Mouse (Mus musculus): ENCODE results near the gene Stat2. TPM values are rescaled to one million over a fixed set of nuclear protein-coding genes. Genes with fewer than 3 reads are reported as not detected.
"Not testable (repeated sequence)": the region's sequence is repeated elsewhere in the genome, so short reads cannot be mapped to it uniquely, and the experiment has no call there.

The Stat2 gene
- total RNA-seq, 2 experiments from 2014 or later: 10.5 to 11.2 TPM

DNA sequence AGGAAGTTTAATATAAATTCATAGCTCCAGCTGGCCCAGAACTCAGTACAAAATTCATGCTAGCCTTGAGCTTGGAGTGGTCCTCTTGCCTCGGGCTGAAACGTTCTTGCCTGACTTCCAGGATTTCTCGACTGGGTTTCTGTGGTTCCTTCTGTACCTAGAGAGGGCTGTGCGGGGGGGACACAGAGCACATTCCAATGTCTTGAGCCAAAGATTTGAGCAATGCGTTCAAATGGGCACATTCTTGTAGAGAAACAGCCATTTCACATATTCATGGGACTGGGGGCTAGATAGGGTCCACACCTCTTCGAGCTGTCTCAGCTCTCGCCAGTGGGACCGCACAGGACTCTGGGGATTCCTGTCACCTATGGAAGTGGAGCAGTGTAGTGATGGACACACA lies 14.4 kb upstream of the Stat2 start:
- intact Hi-C loops (cut with DNase I): no loop called here

DNA sequence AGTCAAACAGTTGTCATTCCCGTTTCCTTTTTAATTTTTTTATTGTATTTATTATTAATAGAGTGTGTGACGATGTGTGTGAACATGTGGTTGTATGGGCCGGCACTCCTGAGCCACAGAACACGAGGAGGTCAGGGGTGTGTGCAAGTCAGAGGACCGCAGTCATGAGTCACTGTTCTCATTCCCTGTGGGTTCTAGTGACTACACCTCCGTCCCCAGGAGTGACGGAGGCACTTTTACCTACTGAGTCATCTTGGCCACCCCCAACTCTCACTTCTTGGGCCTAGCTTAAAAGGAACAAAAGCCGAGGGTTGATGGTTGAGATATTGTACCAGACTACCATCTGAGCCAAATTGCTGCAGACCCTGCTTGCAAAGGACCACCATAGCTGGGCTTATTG lies 14.0 kb upstream of the Stat2 start:
- intact Hi-C loops (cut with DNase I): no loop called here

More for the DNA sequence above, 14.4 kb upstream of the Stat2 start:
- no peak for DNase-seq

DNA sequence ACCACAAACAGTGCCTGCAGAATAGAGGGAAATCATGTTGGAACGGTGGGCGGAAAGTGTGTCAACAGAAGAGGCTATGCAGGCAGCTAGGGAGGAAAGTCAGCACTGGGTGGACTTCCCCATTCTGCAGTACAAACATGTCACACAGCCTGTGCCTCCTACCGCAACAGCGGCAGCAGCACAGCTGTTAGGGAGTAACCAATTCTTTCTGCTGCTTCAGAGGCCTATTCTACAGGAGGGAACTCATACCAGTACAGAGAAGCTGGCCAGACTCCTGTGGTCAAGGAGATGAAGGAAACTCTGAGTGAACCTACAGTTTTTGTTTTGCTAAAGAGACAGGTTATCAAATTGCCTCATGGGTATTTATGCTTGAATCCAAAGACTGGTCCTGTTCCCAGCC lies 11.4 kb upstream of the Stat2 start:
- DNase-seq: no peak
- intact Hi-C loops (cut with DNase I): no loop called here

More for the DNA sequence above, 14.0 kb upstream of the Stat2 start:
- no peak for DNase-seq

DNA sequence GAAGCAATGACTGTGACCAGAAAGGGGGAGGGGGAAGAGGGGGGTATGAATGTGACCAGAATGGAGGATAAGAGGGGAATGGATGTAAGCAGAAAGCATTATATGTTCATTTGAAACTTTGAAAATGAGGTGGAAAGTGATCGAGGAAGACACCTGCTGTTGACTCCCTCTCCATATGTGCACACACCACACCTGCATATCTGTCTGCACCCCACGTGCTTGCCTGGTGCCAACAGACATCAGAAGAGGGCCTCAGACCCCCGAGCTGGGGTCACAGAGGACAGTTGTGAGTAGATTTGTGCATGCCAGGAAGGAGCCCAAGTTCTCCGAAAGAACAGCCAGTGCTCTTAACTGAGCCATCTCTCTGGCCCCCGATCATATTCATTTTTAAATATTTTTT lies 10.4 kb upstream of the Stat2 start:
- no peak for DNase-seq
- intact Hi-C loops (cut with DNase I): no loop called here

DNA sequence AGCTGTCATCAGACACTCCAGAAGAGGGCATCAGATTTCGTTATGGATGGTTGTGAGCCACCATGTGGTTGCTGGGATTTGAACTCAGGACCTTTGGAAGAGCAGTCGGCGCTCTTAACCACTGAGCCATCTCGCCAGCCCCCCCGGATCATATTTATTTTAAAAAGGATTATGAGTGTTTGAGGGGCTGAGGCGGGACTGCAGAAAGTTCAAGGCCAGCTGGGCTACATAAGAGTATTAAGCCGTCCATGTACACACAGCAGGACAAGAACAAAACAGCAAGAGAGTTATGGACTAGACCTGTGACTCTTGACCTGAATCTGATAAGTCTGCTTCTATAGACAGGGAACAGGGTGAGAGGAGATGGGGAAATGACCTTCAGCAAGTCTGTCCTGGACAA lies 10.0 kb upstream of the Stat2 start:
- DNase-seq; intact Hi-C loops (cut with DNase I): not testable (repeated sequence)

DNA sequence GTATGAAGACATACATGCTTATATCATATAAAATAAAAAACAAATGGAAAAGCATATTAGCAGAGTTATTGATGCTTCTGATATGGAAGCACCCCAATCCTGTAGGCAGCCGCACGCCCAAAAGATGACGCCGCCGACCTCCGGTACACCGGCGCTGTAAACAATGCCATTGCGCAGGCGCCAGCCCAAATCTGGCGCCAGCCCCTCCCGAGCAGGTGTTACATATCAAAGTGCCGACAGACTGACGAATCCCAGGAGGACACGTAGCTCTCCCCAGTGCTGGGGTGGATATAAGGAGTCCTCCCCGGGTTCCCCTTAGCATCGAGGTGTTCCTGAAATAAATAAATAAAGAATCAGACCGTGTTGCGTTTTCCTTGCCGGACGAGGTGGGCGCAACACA lies 8.1 kb upstream of the Stat2 start:
- intact Hi-C loops (cut with DNase I): no loop called here
- DNase-seq: peak; percentile 34 to 38

DNA sequence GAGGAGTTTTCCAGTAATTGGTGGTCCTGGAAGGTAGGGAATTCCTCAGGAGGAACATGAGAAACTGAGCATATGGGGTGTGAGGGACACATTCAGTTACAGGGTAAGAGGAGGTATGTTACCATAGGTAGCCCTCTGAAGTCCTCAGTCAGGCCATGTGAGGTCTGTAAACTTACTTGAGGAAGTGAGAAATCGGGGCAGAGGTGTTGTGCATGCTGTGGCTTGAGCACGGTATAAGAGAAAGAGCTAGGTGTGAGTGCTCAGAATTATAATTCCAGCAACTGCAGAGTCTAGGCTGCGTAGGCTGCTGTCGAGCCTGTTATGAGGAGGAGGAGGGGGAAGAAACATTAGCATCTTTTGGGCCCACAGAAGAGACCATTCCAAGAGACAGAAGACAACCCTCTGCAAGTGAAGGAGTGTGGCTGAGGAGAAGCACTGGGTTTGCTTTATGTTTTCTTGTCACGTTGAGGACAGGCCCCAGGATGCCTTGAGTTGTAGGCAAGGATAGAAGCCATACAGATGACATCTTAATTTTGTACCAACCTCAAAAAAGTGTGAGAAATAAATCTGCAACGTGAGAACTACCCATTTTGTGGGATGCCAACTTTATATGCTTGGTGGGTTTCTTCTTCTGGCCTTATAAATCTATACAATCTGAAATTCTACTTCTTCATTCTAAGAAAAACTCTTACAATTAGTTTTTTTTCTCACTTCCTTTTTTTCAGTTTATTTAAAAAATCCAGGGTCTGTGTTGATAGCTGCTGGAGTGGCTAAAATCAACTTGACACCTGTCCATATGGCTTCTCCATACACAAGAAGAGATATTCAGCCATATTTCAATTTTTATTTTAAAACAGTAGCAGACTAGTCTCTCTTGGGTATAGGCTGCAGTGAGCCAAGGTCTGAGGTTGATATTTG lies 6.7 kb upstream of the Stat2 start:
- no peak for DNase-seq
- intact Hi-C loops (cut with DNase I): no loop called here

DNA sequence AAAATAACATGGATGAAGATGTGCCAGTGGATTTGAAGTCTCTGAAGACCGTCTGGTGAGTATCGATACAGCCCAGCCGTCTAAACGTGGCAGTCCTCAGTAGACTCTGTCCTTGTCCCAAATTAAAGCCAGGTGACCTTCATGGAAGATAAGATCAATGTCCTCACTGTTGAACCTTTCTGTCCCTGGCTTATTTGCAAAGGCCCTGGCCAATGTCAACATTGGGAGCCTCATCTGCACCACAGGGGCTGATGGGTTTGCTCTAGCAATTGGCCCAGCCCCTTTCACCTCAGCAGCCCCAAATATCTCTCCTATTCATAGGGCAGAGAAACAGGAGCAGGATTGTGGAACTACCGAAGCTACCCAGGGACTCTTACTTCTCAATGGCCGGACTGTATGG lies 2.0 kb upstream of the Stat2 start, which contains the start of gene Apof:
Gene Apof, plus strand, starts transcription at position 301 of the 400 bp plus-strand sequence.
- intact Hi-C loops (cut with DNase I): no loop called here
- no peak for DNase-seq

DNA sequence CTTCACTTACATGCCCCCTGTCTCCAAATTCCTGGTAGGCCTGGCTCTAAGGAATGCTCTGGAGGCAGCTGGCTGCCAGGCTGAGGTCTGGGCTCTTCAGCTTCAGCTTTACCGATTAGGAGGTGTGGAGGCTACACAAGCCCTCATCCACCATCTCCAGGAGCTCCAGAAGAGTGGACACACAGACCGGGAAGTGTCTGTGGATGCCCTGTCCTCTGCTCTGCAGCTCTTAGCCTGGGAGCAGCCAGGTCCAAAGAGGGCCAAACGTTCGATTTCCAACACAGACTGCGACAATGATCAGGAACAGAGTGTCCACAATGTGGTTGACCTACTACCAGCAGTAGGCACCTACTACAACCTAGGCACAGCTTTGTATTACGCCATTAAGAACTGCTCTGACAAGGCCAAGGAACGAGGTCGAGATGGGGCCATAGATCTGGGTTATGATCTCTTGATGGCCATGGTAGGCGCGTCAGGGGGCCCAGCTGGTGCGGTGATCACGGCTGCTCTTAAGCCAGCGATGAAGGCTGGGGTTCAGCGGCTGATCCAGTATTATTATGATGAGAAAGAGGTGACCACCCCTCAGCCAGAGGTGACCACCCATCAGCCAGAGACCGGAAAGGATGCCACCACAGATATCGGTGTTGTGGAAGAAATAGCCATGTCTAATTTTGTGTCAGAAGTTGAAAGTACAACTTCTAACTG lies 1.0 kb upstream of the Stat2 start:
- intact Hi-C loops (cut with DNase I): no loop called here
- no peak for DNase-seq

DNA sequence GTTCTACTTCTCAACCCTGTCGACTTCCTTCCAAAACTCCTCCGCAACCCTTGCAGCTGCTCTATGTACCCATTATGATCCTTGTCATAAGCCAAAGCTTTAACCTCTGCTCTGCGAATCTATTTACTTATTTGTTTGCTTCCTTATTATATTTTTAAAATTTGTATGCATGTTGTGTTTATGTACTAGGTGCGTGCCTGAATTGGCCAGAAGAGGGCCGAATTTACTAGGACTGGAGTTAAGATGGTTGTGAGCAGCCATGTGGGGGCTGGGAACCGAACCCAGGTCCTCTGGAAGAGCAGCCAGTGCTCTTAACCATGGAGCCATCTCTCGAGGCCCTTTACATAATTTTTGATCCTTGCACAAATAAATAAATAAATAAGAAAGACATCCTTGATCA lies 507 bp downstream of the Stat2 start:
- DNase-seq: no peak
- intact Hi-C loops (cut with DNase I): no loop called here

DNA sequence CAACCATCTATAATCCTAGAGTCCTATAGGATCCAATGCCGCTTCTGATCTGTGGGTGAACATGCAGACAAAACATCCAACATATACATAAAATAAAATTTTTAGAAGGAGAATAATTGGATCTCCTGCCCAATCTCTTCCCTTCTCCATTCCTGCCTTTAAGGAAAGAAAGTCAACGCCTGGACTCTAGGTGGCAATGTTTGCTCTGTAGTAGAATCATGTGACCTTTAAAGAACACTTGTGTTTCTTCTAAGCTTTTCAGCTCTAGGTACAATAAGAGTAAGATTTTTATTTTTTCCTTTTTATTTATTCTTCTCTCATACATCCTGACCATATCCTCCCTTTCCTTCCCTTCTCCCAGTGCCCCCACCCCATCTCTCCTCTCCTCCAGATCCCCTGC lies 1.5 kb downstream of the Stat2 start:
- intact Hi-C loops (cut with DNase I): no loop called here
- no peak for DNase-seq

DNA sequence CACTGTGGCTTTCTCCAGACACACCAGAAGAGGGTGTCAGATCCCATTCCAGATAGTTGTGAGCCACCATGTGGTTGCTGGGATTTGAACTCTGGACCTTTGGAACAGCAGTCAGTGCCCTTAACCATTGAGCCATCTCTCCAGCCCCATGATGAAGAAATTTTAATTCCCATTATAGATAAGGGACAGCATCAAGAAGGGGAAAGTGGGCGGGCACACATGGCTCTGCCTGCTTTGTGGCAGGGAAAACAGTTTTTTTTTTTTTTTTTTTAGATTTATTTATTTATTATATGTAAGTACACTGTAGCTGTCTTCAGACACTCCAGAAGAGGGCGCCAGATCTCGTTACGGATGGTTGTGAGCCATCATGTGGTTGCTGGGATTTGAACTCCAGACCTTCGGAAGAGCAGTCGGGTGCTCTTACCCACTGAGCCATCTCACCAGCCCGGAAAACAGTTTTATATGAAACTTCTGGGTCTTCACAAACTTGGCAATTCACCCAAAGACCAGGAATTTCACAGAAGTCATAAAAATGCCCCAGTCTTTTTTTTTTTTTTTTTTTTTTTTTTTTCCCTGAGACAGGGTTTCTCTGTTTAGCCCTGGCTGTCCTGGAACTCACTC lies 2.6 kb downstream of the Stat2 start:
- intact Hi-C loops (cut with DNase I); DNase-seq: not testable (repeated sequence)

DNA sequence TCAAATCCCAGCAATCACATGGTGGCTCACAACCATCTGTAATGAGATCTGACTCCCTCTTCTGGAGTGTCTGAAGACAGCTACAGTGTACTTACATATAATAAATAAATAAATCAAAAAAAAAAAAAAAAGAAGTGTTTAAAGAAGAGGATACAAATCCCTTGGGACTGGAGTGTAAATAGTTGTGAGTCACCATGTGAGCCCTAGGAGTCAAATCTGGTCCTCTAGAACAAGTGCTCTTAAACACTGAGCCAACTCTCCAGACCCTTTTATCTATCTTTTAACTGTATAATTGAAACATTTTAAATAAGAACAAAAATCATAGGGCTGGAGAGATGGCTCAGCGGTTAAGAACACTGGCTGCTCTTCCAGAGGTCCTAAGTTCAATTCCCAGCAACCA lies 5.0 kb downstream of the Stat2 start:
- intact Hi-C loops (cut with DNase I); DNase-seq: not testable (repeated sequence)

DNA sequence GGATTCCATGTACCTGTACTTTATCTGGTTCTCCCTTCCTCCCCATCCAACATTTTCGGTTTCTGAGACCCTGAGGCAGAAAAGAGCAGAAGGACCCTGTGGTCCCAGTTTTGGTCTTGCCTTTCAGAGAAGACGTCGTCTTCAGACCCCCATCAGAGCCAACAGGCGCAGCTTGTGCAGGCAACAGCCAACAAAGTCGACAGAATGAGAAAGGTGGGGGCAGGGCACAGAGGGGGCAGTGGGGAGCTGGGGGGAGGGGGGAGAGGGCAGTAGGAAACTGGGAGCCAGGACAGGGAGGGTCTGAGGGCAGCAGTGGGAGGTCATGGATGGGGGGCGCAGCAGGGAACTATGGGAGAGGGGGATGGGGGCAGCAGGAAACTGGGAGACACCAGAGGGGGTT lies 7.8 kb downstream of the Stat2 start:
- intact Hi-C loops (cut with DNase I): no loop called here

DNA sequence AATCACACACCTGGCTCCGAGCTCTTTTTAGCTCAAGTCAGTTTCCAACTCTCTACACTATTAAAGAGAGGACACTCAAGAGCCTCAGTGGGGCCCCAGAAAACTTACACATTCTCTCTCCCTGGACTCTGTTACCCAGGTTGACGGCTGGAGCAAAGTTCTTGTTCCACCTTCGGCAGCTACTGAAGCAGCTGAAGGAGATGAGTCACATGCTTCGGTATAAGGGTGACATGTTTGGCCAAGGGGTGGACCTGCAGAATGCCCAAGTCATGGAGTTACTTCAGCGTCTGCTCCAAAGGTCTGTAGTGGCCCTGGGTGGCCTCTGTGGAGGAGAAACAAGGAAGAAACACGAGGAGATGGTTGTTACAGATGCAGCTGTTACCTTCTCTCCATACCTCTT lies 10.6 kb downstream of the Stat2 start:
- no peak for DNase-seq
- intact Hi-C loops (cut with DNase I): no loop called here

More for the DNA sequence above, 7.8 kb downstream of the Stat2 start:
- no peak for DNase-seq

DNA sequence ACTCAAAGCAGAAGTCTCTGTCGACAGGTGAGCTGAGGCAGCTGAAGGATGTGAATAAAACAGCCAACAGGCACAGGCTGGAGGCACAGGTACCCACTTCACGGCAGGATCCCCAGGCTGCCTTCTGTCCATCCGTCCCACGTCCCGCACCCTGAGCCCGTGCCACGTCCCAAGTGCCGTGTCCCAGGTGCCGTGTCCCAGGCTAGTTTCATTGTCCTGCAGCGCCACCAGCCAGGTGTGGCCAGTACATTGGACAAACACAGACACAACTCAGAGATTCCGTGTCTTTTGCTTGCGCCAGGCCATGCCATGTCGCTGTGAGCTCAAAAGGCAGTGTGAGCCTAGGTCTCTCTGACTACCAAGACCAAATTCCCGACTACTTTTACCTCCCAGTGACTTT lies 11.3 kb downstream of the Stat2 start:
- intact Hi-C loops (cut with DNase I): no loop called here
- DNase-seq: no peak

DNA sequence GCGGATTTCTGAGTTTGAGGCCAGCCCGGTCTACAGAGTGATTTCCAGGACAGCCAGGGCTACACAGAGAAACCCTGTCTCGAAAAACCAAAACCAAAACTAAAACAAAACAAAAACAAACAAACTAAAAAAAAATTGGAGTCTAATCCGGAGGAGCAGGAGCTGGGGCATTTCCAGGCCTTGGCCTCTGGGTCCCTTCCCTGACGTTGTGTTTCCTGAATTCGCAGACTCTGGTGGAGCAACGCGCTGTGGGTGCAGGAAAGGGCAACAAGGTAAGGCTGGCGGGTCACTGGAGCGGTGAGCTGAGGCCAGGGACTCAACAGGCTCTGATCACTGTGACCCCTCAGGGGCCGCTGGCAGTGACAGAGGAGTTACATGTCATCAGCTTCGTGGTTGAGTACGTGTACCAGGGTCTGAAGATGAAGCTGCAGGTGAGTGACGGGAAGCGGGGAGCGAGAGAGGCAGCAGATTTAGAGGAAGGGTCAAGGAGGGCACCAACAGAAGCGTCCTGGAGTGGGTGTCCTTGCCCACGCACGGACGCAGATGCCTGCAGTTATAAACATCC lies 12.6 kb downstream of the Stat2 start:
- no peak for DNase-seq
- intact Hi-C loops (cut with DNase I): no loop called here

DNA sequence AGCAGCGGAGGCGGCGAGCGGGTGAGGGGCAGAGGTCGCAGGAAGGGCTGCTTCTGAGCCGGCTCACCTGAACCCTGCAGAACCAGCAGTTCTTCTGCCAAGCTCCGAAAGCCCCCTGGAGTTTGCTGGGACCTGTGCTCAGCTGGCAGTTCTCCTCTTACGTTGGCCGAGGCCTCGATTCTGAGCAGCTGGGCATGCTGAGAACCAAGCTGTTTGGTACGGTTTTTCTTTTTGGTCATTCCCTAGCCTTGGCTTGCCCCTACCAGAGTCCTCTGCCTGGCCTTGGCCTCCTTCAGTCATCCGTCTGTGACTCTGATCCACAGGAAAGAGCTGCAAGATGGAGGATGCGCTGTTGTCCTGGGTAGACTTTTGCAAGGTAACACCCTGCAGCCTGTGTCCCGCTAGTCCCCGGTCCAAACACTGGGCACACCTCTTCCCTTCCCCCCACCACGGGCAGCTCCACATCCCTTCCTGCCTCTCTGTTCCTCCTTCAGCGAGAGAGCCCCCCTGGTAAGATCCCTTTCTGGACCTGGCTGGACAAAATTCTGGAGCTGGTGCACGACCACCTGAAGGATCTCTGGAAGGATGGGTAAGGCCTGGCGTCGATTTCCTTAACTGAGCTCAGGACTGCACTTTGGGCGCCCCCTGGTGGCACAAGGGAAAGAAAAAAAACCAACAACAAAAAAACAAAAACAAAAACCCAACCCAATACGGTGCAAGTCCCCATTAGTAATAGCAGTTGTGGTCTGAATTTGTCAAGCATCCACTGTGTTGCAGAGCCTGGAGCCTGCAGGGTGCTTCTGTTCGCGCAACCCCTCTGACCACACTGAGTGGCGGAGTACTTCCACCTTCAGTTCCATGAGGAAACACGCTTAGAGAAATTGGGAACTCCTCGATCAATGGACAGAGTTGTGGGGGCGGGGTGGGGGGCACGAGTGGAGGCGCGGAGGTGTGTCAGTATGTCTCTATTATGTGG lies 13.5 kb downstream of the Stat2 start:
- DNase-seq: peak; percentile 74 to 82
- intact Hi-C loops (cut with DNase I): loop anchor here (2.0 kb wide), 1 partner anchor 71 kb away; no protein-coding TSS in a partner anchor

DNA sequence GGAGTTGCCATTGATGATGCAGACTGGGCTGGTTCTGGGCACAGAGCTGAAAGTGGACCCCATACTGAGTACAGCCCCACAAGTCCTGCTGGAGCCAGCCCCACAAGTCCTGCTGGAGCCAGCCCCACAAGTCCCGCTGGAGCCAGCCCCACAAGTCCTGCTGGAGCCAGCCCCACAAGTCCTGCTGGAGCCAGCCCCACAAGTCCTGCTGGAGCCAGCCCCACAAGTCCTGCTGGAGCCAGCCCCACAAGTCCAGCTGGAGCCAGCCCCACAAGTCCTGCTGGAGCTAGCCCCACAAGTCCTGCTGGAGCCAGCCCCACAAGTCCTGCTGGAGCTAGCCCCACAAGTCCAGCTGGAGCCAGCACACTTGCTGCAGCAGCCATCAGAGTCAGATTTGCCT lies 20.2 kb downstream of the Stat2 start:
- intact Hi-C loops (cut with DNase I): not testable (repeated sequence)
- peak; percentile 46 to 55 for DNase-seq

All from heart, postnatal 14 days (tissue).